Mouse (Mus musculus) neural tube, embryonic 15.5 days (tissue): ENCODE measurements around the gene Fbxw11. TPM values are rescaled to one million over a fixed set of nuclear protein-coding genes. Genes with fewer than 3 reads are reported as not detected.

Experiments
- ATAC-seq: fragments of 200-750 bp; cut with Nextera tagmentation; 2 replicates; pipeline ENCODE4 v1.8.0; 2017; ENCODE audit warnings: mild to moderate bottlenecking, moderate TSS enrichment, moderate library complexity; ENCODE audit not compliant: low FRiP score
- H3K27ac ChIP-seq: fragments of 300-500 bp; sonication (generic); replicated peaks from 2 replicates; pipeline ENCODE4 v1.5.1; 2015; ENCODE audit warnings: mild to moderate bottlenecking, inconsistent platforms
- H3K27me3 ChIP-seq: fragments of 300-500 bp; sonication (generic); replicated peaks from 2 replicates; pipeline ENCODE4 v1.6.1; 2015; ENCODE audit warnings: inconsistent platforms
- H3K36me3 ChIP-seq: fragments of 300-500 bp; sonication (generic); 2 replicates; pipeline ENCODE4 v1.6.1; 2015; ENCODE audit warnings: inconsistent platforms
- H3K4me1 ChIP-seq: fragments of 300-500 bp; sonication (generic); 2 replicates; pipeline ENCODE4 v1.6.1; 2015; ENCODE audit warnings: inconsistent platforms
- H3K4me2 ChIP-seq: fragments of 300-500 bp; sonication (generic); 2 replicates; pipeline ENCODE4 v1.6.1; 2015; ENCODE audit warnings: inconsistent platforms, mild to moderate bottlenecking, moderate library complexity
- H3K4me3 ChIP-seq: fragments of 300-500 bp; sonication (generic); replicated peaks from 2 replicates; pipeline ENCODE4 v1.5.1; 2015; ENCODE audit warnings: mild to moderate bottlenecking, inconsistent platforms
- H3K9ac ChIP-seq: fragments of 300-500 bp; sonication (generic); replicated peaks from 2 replicates; pipeline ENCODE4 v1.6.1; 2015; ENCODE audit warnings: mild to moderate bottlenecking, inconsistent platforms
- H3K9me3 ChIP-seq: fragments of 300-500 bp; sonication (generic); replicated peaks from 2 replicates; pipeline ENCODE4 v1.6.1; 2016; ENCODE audit warnings: inconsistent platforms
- WGBS: fragments of 180-500 bp; shearing (Covaris S2); methylation state at CpG from one replicate; pipeline ENCODE4 v1.1.7; 2015; ENCODE audit warnings: mixed read lengths; 5-methylcytosine and 5-hydroxymethylcytosine counted together
- polyA plus RNA-seq: library from polyadenylated mRNA; unstranded; fragments of >200 nt; fragmentation: Nextera tagmentation; extraction: Ambion mirVana; gene quantifications from 2 replicates; pipeline ENCODE4 v1.2.1, GENCODE M21; 2015

Fbxw11 gene
- polyA plus RNA-seq, 1 experiment from 2014 or later: 110 TPM

- H3K36me3 ChIP-seq: peaks cover 66% of the 10 kb centered on the region
- no peak overlapping the region for H3K27ac ChIP-seq
- H3K4me1 ChIP-seq: peaks cover 7% of the 10 kb centered on the region; the same call in 1 of the 2 replicates
- no peak overlapping the region for H3K4me2 ChIP-seq
- no peaks in the 10 kb centered on the region for H3K9me3 ChIP-seq
- H3K4me3 ChIP-seq: no peak overlapping the region
- no peak overlapping the region for H3K9ac ChIP-seq
- ATAC-seq: no peak
- H3K27me3 ChIP-seq: no peaks in the 10 kb centered on the region
- WGBS: 87% methylated on average over 5 of the region's 5 CpGs
Measured at GRCm38 (mm10) chr11:32743891-32744290, 101.4 kb downstream of the Fbxw11 start.

GRCm38 (mm10) chr11:32744463-32744862, 101.9 kb downstream of the Fbxw11 start:
- WGBS: 93% methylated on average over 7 of the region's 7 CpGs
- Histone ChIP-seq H3K9ac (no peak overlapping the region), H3K4me1 (peaks cover 7% of the 10 kb centered on the region; the same call in 1 of the 2 replicates), H3K27ac (no peak overlapping the region), H3K27me3 (no peaks in the 10 kb centered on the region), H3K4me2 (no peak overlapping the region), H3K4me3 (no peak overlapping the region), H3K9me3 (no peaks in the 10 kb centered on the region), H3K36me3 (peaks cover 61% of the 10 kb centered on the region)
- no peak for ATAC-seq

GRCm38 (mm10) chr11:32745466-32745865, 102.9 kb downstream of the Fbxw11 start:
- no peaks in the 10 kb centered on the region for H3K27me3 ChIP-seq
- WGBS: 98% methylated on average over 4 of the region's 4 CpGs
- H3K36me3 ChIP-seq: peaks cover 52% of the 10 kb centered on the region
- H3K27ac ChIP-seq: no peak overlapping the region
- H3K9ac ChIP-seq: no peak overlapping the region
- H3K4me1 ChIP-seq: peaks cover 7% of the 10 kb centered on the region; the same call in 1 of the 2 replicates
- no peaks in the 10 kb centered on the region for H3K9me3 ChIP-seq
- H3K4me2 ChIP-seq: no peak overlapping the region
- no peak for ATAC-seq
- no peak overlapping the region for H3K4me3 ChIP-seq

GRCm38 (mm10) chr11:32746036-32746435, 103.5 kb downstream of the Fbxw11 start:
- WGBS: 78% methylated on average over 5 of the region's 5 CpGs
- ATAC-seq: no peak
- H3K4me1 ChIP-seq: peaks cover 7% of the 10 kb centered on the region; the same call in 1 of the 2 replicates
- H3K27ac ChIP-seq: no peak overlapping the region
- H3K27me3 ChIP-seq: no peaks in the 10 kb centered on the region
- H3K36me3 ChIP-seq: peaks cover 47% of the 10 kb centered on the region
- no peak overlapping the region for H3K4me2 ChIP-seq
- H3K4me3 ChIP-seq: no peak overlapping the region
- H3K9me3 ChIP-seq: no peaks in the 10 kb centered on the region
- no peak overlapping the region for H3K9ac ChIP-seq

GRCm38 (mm10) chr11:32746475-32746874, 104.0 kb downstream of the Fbxw11 start:
- H3K4me1 ChIP-seq: peaks cover 8% of the 10 kb centered on the region; the same call in 1 of the 2 replicates
- peaks cover 44% of the 10 kb centered on the region for H3K36me3 ChIP-seq
- H3K27ac ChIP-seq: no peak overlapping the region
- no peak overlapping the region for H3K4me2 ChIP-seq
- H3K9me3 ChIP-seq: no peaks in the 10 kb centered on the region
- no peaks in the 10 kb centered on the region for H3K27me3 ChIP-seq
- 71% methylated on average over 3 of the region's 3 CpGs for WGBS
- no peak overlapping the region for H3K9ac ChIP-seq
- H3K4me3 ChIP-seq: no peak overlapping the region
- no peak for ATAC-seq

GRCm38 (mm10) chr11:32748800-32749199, 106.3 kb downstream of the Fbxw11 start:
- WGBS: 84% methylated on average over 4 of the region's 4 CpGs
- no peak overlapping the region for H3K4me2 ChIP-seq
- H3K9me3 ChIP-seq: no peaks in the 10 kb centered on the region
- H3K4me3 ChIP-seq: no peak overlapping the region
- H3K4me1 ChIP-seq: peaks cover 10% of the 10 kb centered on the region; the same call in 1 of the 2 replicates
- H3K36me3 ChIP-seq: peaks cover 25% of the 10 kb centered on the region
- H3K9ac ChIP-seq: no peak overlapping the region
- H3K27ac ChIP-seq: no peak overlapping the region
- H3K27me3 ChIP-seq: no peaks in the 10 kb centered on the region
- no peak for ATAC-seq

- Histone ChIP-seq H3K27ac (no peak overlapping the region), H3K9ac (no peak overlapping the region), H3K36me3 (0 out of 2 replicates have a peak, but pooled peaks cover 5% of the 10 kb centered on the region), H3K4me3 (no peak overlapping the region), H3K9me3 (no peaks in the 10 kb centered on the region), H3K27me3 (no peaks in the 10 kb centered on the region), H3K4me1 (0 out of 2 replicates have a peak, but pooled peaks cover 3% of the 10 kb centered on the region), H3K4me2 (no peak overlapping the region)
- 76% methylated on average over 7 of the region's 7 CpGs for WGBS
- ATAC-seq: no peak
Measured at GRCm38 (mm10) chr11:32751863-32752594, 109.5 kb downstream of the Fbxw11 start.

- 0 out of 2 replicates have a peak, but pooled peaks cover 3% of the 10 kb centered on the region for H3K4me1 ChIP-seq
- no peak for ATAC-seq
- no peaks in the 10 kb centered on the region for H3K27me3 ChIP-seq
- H3K4me3 ChIP-seq: no peak overlapping the region
- 0 out of 2 replicates have a peak, but pooled peaks cover 4% of the 10 kb centered on the region for H3K36me3 ChIP-seq
- H3K27ac ChIP-seq: no peak overlapping the region
- no peak overlapping the region for H3K4me2 ChIP-seq
- no peaks in the 10 kb centered on the region for H3K9me3 ChIP-seq
- H3K9ac ChIP-seq: no peak overlapping the region
- WGBS: 89% methylated on average over 5 of the region's 5 CpGs
Measured at GRCm38 (mm10) chr11:32752595-32752885, 110.0 kb downstream of the Fbxw11 start.

GRCm38 (mm10) chr11:32753358-32753757, 110.8 kb downstream of the Fbxw11 start:
- Histone ChIP-seq H3K9ac (no peak overlapping the region), H3K36me3 (no peaks in the 10 kb centered on the region)
- no peak for ATAC-seq

GRCm38 (mm10) chr11:32762773-32763172, 120.2 kb downstream of the Fbxw11 start:
- H3K27me3 ChIP-seq: no peaks in the 10 kb centered on the region
- H3K4me2 ChIP-seq: no peak overlapping the region
- no peaks in the 10 kb centered on the region for H3K4me1 ChIP-seq
- no peak overlapping the region for H3K4me3 ChIP-seq
- H3K27ac ChIP-seq: no peak overlapping the region
- WGBS: 74% methylated on average over 3 of the region's 3 CpGs
- H3K36me3 ChIP-seq: no peaks in the 10 kb centered on the region
- H3K9me3 ChIP-seq: no peaks in the 10 kb centered on the region
- H3K9ac ChIP-seq: no peak overlapping the region
- no peak for ATAC-seq

More at GRCm38 (mm10) chr11:32753358-32753757, 110.8 kb downstream of the Fbxw11 start:
- H3K27me3 ChIP-seq: no peaks in the 10 kb centered on the region
- H3K4me2 ChIP-seq: no peak overlapping the region
- H3K27ac ChIP-seq: no peak overlapping the region
- 0 out of 2 replicates have a peak, but pooled peaks cover 3% of the 10 kb centered on the region for H3K4me1 ChIP-seq
- no peaks in the 10 kb centered on the region for H3K9me3 ChIP-seq
- H3K4me3 ChIP-seq: no peak overlapping the region
- 98% methylated on average over 2 of the region's 2 CpGs for WGBS

GRCm38 (mm10) chr11:32767496-32768230, 125.1 kb downstream of the Fbxw11 start:
- no peak overlapping the region for H3K9ac ChIP-seq

More at GRCm38 (mm10) chr11:32767496-32768230, 125.1 kb downstream of the Fbxw11 start:
- no peak overlapping the region for H3K4me2 ChIP-seq
- no peaks in the 10 kb centered on the region for H3K27me3 ChIP-seq
- no peak overlapping the region for H3K4me3 ChIP-seq
- no peaks in the 10 kb centered on the region for H3K36me3 ChIP-seq
- no peak overlapping the region for H3K27ac ChIP-seq
- H3K9me3 ChIP-seq: no peaks in the 10 kb centered on the region
- no peaks in the 10 kb centered on the region for H3K4me1 ChIP-seq
- ATAC-seq: no peak
- 63% methylated on average over 18 of the region's 18 CpGs for WGBS
